Mouse (Mus musculus) limb, embryonic 15.5 days (tissue): ENCODE results near the gene Akap1. TPM values are rescaled to one million over a fixed set of nuclear protein-coding genes. Genes with fewer than 3 reads are reported as not detected.
A peak's percentile ranks its signal among the peaks of the same experiment; 100 is the strongest.

Experiments
- ATAC-seq: fragments of 200-750 bp; cut with Nextera tagmentation; 2 replicates; pipeline ENCODE4 v1.8.0; 2017; ENCODE audit warnings: low read depth, moderate TSS enrichment; ENCODE audit not compliant: insufficient number of reproducible peaks, low FRiP score, low TSS enrichment
- H3K27ac ChIP-seq: fragments of 300-500 bp; sonication (generic); 2 replicates; pipeline ENCODE4 v1.5.1; 2015; ENCODE audit warnings: moderate library complexity, mild to moderate bottlenecking, inconsistent platforms
- H3K27me3 ChIP-seq: fragments of 300-500 bp; sonication (generic); 2 replicates; pipeline ENCODE4 v1.6.1; 2015; ENCODE audit warnings: inconsistent platforms
- H3K36me3 ChIP-seq: fragments of 300-500 bp; sonication (generic); 2 replicates; pipeline ENCODE4 v1.6.1; 2015; ENCODE audit warnings: inconsistent platforms
- H3K4me1 ChIP-seq: fragments of 300-500 bp; sonication (generic); 2 replicates; pipeline ENCODE4 v1.6.1; 2015; ENCODE audit warnings: inconsistent platforms
- H3K4me2 ChIP-seq: fragments of 300-500 bp; sonication (generic); 2 replicates; pipeline ENCODE4 v1.6.1; 2015; ENCODE audit warnings: mild to moderate bottlenecking, inconsistent platforms
- H3K4me3 ChIP-seq: fragments of 300-500 bp; sonication (generic); 2 replicates; pipeline ENCODE4 v1.5.1; 2015; ENCODE audit warnings: mild to moderate bottlenecking, inconsistent platforms
- H3K9ac ChIP-seq: fragments of 300-500 bp; sonication (generic); 2 replicates; pipeline ENCODE4 v1.6.1; 2015; ENCODE audit warnings: inconsistent platforms
- H3K9me3 ChIP-seq: fragments of 300-500 bp; sonication (generic); 2 replicates; pipeline ENCODE4 v1.6.1; 2016; ENCODE audit warnings: inconsistent platforms
- WGBS: fragments of 180-500 bp; shearing (Covaris S2); methylation state at CpG from one replicate; pipeline ENCODE4 v1.1.7; 2015; 5-methylcytosine and 5-hydroxymethylcytosine counted together
- polyA plus RNA-seq: library from polyadenylated mRNA; unstranded; fragments of >200 nt; fragmentation: Nextera tagmentation; extraction: Ambion mirVana; gene quantifications from 2 replicates; pipeline ENCODE4 v1.2.1, GENCODE M21; 2015

Akap1 gene
- polyA plus RNA-seq, result 17.9 and 24.4 TPM in 2 replicates

DNA sequence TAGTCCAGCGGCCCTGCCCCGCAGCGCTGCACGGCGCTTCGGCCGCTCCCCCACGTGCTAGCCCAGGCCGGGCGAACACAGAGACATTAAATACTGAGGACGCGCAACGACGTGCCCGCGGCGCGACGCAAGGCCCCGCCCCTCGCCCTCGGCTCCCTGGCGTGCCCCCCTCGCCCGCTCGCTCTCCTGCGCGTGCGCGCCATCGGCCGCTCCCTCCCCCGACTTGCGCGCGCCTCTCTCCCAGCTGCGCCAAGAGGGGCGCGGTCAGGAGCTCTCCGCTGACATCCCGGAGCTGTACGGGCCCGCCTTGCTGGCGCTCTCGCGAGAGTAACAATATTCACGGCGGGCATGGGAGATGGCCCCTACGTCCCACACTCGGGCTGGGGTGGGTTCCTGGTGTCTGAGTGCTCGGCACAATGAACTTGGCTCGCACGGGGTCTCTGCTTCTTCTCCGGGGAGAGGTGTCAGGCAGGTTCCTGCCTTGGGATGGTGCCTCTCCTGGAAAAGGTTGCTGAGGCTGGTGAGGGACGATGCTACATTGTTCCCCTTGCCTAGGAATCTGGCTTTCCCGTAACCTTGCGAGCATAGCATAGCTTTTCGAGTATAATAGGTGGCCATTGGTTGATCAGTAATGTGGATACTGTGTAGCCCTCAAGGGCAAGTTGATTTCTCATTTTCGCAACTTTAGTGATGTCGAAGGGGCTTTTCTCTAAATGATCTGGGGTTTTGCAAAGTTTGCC lies at the start of gene Akap1:
Akap1 (minus strand) TSS at position 129 of the 740 bp plus-strand sequence.
- Histone ChIP-seq H3K9me3 (no peaks in the 10 kb centered on the region), H3K4me2 (peak within 1 kb of the TSS; percentile 96), H3K4me1 (peaks cover 18% of the 10 kb centered on the region), H3K36me3 (no peaks in the 10 kb centered on the region), H3K27me3 (no peaks in the 10 kb centered on the region), H3K4me3 (peak within 1 kb of the TSS; percentile 65), H3K9ac (peak within 1 kb of the TSS; percentile 69), H3K27ac (peak within 1 kb of the TSS; percentile 89)
- ATAC-seq, result peak; percentile 97
- 1% methylated on average over 59 of the region's 60 CpGs for WGBS

GRCm38 (mm10) chr11:88909388-88910036 lies 45.1 kb upstream of the Akap1 start:
- Histone ChIP-seq H3K9ac (no peak overlapping the region), H3K36me3 (no peaks in the 10 kb centered on the region), H3K27me3 (no peaks in the 10 kb centered on the region), H3K9me3 (no peaks in the 10 kb centered on the region), H3K27ac (no peak overlapping the region), H3K4me3 (no peak overlapping the region), H3K4me2 (no peak overlapping the region), H3K4me1 (no peaks in the 10 kb centered on the region)
- ATAC-seq, result no peak
- 65% methylated on average over 8 of the region's 8 CpGs for WGBS

DNA sequence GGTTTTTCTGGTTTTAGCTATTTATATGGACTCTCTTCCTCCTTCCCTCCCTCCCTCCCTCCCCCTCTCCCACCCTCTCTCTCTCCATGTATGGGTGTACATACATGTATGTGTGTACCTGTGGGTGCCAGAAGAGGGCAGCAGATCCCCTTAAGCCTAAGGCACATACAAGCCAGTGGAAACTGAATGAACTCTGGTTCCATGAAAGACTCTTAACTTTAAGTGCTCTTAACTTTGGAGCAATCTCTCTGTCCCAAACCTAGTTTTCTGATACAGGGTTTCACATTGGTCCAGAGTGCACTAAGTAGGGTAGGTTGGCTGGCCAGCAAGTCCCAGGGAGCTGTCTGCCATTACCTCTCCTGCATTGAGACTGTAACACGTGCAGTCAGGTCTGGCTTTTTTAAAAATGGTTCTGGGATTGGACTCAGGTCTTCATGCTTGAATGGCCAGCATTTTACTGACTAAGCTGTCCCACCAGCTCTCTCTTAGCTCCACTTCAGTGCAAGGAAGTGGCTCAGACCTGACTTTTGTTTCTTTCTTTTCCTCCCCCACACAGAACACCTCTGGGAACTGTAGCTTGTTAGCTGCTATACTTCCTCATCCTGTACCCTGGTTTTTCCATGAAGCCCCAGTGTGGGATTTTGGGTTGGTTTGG lies 44.3 kb upstream of the Akap1 start:
- H3K27me3 ChIP-seq, result no peaks in the 10 kb centered on the region
- 78% methylated on average over 1 of the region's 1 CpGs for WGBS

DNA sequence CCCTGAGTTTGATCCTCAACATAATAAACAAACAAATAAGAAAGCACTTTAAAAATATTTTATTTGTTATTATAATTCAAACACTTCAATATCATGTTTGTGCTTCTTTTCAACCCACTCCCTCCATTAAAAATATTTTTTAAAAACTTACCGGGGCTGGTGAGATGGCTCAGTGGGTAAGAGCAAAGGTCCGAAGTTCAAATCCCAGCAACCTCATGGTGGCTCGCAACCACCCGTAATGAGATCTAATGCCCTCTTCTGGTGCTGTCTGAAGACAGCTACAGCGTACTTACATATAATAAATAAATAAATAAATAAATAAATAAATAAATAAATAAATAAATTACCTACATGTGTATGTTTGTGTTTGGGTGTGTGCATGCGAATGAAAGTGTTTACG lies 43.5 kb upstream of the Akap1 start:
- no peaks in the 10 kb centered on the region for H3K4me1 ChIP-seq
- no peaks in the 10 kb centered on the region for H3K9me3 ChIP-seq
- WGBS, result 94% methylated on average over 7 of the region's 7 CpGs
- H3K9ac ChIP-seq, result no peak overlapping the region
- no peak for ATAC-seq
- no peak overlapping the region for H3K4me2 ChIP-seq
- H3K27me3 ChIP-seq, result no peaks in the 10 kb centered on the region
- no peak overlapping the region for H3K27ac ChIP-seq
- H3K36me3 ChIP-seq, result no peaks in the 10 kb centered on the region
- H3K4me3 ChIP-seq, result no peak overlapping the region

More for the DNA sequence above, 44.3 kb upstream of the Akap1 start:
- Histone ChIP-seq H3K9me3 (no peaks in the 10 kb centered on the region), H3K4me1 (no peaks in the 10 kb centered on the region), H3K27ac (no peak overlapping the region), H3K36me3 (no peaks in the 10 kb centered on the region), H3K4me2 (no peak overlapping the region), H3K4me3 (no peak overlapping the region), H3K9ac (no peak overlapping the region)
- no peak for ATAC-seq

DNA sequence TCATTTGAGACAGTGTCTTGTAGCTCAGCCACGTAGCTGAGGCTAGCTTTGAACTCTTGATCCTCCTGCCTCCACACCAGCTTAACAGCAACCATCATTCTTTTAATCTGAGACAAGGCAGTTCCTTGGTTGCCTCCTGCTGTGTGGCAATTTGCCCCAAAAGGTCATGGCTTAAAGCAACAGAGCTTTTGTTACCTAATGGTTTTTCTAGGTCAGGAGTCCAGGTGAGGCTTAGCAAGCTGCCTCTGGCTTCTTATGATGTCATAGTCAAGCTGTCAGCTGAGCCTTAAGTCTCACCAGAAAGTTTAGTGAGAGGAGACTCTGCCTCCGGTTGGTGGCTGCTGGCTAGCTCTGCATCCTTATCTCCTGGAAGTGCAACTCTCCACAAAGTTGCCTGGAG lies 41.2 kb upstream of the Akap1 start:
- 34% methylated on average over 2 of the region's 2 CpGs for WGBS
- ATAC-seq, result no peak

GRCm38 (mm10) chr11:88904080-88904479 lies 39.7 kb upstream of the Akap1 start:
- ATAC-seq, result no peak
- WGBS, result 62% methylated on average over 2 of the region's 2 CpGs

More for the DNA sequence above, 41.2 kb upstream of the Akap1 start:
- Histone ChIP-seq H3K4me2 (no peak overlapping the region), H3K9ac (no peak overlapping the region), H3K4me3 (no peak overlapping the region), H3K27ac (no peak overlapping the region), H3K4me1 (peaks cover 3% of the 10 kb centered on the region; the same call in 1 of the 2 replicates), H3K36me3 (no peaks in the 10 kb centered on the region), H3K27me3 (no peaks in the 10 kb centered on the region), H3K9me3 (no peaks in the 10 kb centered on the region)

GRCm38 (mm10) chr11:88902762-88903161 lies 38.4 kb upstream of the Akap1 start:
- Histone ChIP-seq H3K9me3 (no peaks in the 10 kb centered on the region), H3K27me3 (no peaks in the 10 kb centered on the region), H3K4me3 (no peak overlapping the region), H3K4me2 (no peak overlapping the region), H3K9ac (no peak overlapping the region), H3K4me1 (peaks cover 7% of the 10 kb centered on the region), H3K36me3 (no peaks in the 10 kb centered on the region), H3K27ac (no peak overlapping the region)
- ATAC-seq, result no peak
- 79% methylated on average over 6 of the region's 6 CpGs for WGBS

More at GRCm38 (mm10) chr11:88904080-88904479, 39.7 kb upstream of the Akap1 start:
- H3K4me2 ChIP-seq, result no peak overlapping the region
- no peaks in the 10 kb centered on the region for H3K27me3 ChIP-seq
- no peaks in the 10 kb centered on the region for H3K9me3 ChIP-seq
- H3K27ac ChIP-seq, result no peak overlapping the region
- no peak overlapping the region for H3K9ac ChIP-seq
- no peaks in the 10 kb centered on the region for H3K36me3 ChIP-seq
- peaks cover 3% of the 10 kb centered on the region; the same call in 1 of the 2 replicates for H3K4me1 ChIP-seq
- no peak overlapping the region for H3K4me3 ChIP-seq

DNA sequence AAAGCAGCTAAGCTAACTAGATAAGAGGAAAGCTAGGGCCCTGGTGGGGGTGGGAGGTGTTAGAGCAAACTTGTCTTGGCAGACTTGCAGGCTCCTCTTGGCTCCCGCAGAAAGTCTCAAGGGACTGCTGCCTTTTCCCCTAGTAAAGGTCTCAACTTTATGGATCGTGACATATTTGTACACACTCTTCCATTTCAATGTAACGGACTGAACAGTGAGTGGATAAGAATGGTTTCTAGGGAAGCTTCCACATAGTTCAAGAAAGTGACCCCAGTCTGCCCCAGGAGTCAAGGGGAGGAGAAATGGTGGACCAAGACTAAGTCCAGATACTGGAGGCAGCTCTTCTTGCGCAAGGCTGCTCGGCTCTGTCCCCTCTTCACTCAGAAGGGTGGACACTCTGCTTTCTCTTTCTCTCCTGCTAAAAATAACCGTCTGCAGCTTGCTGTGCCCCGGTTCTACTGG lies 37.0 kb upstream of the Akap1 start:
- H3K27ac ChIP-seq, result no peak overlapping the region
- no peak overlapping the region for H3K4me2 ChIP-seq
- H3K27me3 ChIP-seq, result no peaks in the 10 kb centered on the region
- no peak overlapping the region for H3K4me3 ChIP-seq
- H3K4me1 ChIP-seq, result peaks cover 13% of the 10 kb centered on the region
- H3K36me3 ChIP-seq, result no peaks in the 10 kb centered on the region
- no peaks in the 10 kb centered on the region for H3K9me3 ChIP-seq
- 62% methylated on average over 7 of the region's 7 CpGs for WGBS
- no peak overlapping the region for H3K9ac ChIP-seq
- no peak for ATAC-seq

GRCm38 (mm10) chr11:88899561-88899960 lies 35.2 kb upstream of the Akap1 start:
- Histone ChIP-seq H3K9me3 (no peaks in the 10 kb centered on the region), H3K27me3 (no peaks in the 10 kb centered on the region), H3K4me2 (no peak overlapping the region), H3K9ac (no peak overlapping the region), H3K4me3 (no peak overlapping the region), H3K27ac (no peak overlapping the region), H3K36me3 (no peaks in the 10 kb centered on the region), H3K4me1 (peaks cover 13% of the 10 kb centered on the region)
- 84% methylated on average over 6 of the region's 6 CpGs for WGBS
- no peak for ATAC-seq

- Histone ChIP-seq H3K4me1 (peaks cover 13% of the 10 kb centered on the region), H3K4me3 (no peak overlapping the region), H3K4me2 (no peak overlapping the region), H3K27me3 (no peaks in the 10 kb centered on the region), H3K27ac (no peak overlapping the region), H3K9me3 (no peaks in the 10 kb centered on the region), H3K36me3 (no peaks in the 10 kb centered on the region), H3K9ac (no peak overlapping the region)
- WGBS, result 67% methylated on average over 4 of the region's 4 CpGs
- ATAC-seq, result no peak
Observed at GRCm38 (mm10) chr11:88898380-88898763, 34.0 kb upstream of the Akap1 start.

- no peak; the same call in 1 of the 2 replicates for ATAC-seq
- H3K27me3 ChIP-seq, result no peaks in the 10 kb centered on the region
- peak overlapping the region; percentile 40 for H3K4me2 ChIP-seq
- peak overlapping the region; percentile 26 for H3K4me3 ChIP-seq
- no peaks in the 10 kb centered on the region for H3K36me3 ChIP-seq
- peak overlapping the region; percentile 64 for H3K27ac ChIP-seq
- peaks cover 13% of the 10 kb centered on the region for H3K4me1 ChIP-seq
- WGBS, result 21% methylated on average over 15 of the region's 15 CpGs
- H3K9ac ChIP-seq, result no peak overlapping the region
- no peaks in the 10 kb centered on the region for H3K9me3 ChIP-seq
Observed at GRCm38 (mm10) chr11:88897624-88898379, 33.4 kb upstream of the Akap1 start.
